Mouse (Mus musculus) erythroblast, embryonic 14.5 days (primary cell): ENCODE results near the gene Pole.

Source experiments
- GATA1 ChIP-seq: IDR thresholded peaks from 2 replicates; pipeline ENCODE4 v1.6.1; 2012; ENCODE audit warnings: low read length, inconsistent platforms, mixed read lengths
- TAL1 ChIP-seq: IDR thresholded peaks from 3 replicates; pipeline ENCODE4 v1.6.1; 2012; ENCODE audit warnings: low read length, inconsistent platforms, mixed read lengths

DNA sequence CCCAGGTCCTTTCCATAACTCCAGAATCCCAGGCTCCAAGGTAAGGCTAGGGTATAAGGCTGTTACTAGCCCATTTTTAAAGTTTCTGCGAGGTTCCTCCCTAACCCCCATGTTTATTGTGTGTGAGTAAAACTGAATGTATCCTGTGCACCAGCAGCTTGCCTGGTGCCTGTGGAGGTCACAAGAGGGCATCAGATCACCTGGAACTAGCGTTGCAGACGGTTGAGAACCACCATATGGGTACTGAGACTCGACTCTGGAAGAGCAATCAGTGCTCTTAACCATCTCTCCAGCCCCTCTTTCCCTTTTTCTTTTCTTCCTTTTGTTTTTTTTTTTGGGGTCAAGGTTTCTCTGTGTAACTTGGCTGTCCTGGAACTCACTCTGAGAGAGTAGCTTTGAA lies 93.7 kb downstream of the Pole start:
- no peak for TF ChIP-seq GATA1
- TF ChIP-seq TAL1: no peak
